Mouse (Mus musculus): ENCODE data around the gene Trmt10c.

DNA sequence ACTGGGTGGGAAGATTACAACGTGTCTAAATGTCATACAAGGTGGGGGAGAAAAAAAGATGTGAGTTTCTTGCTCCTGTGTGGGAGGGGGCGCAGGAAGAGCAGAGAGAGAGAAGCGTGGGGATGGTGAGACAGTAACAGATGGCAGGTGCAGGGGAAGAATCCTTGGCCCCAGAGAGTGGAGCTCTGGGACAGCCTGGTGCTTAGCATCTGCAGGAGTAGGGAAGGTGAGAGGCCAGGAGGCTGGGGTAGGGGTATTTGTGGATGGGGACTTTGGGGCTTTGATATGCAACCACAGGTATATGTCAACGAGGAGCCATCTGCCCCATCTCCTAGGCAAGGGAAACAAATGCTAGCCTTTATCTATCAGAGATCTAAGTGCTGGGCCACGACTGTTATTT lies 36.9 kb upstream of the Trmt10c start:
- TF ChIP-seq CTCF (IDR thresholded peaks at IDR 0.05; ENCODE audit: low read depth, low read length), result no peak
- TF ChIP-seq POLR2A (IDR thresholded peaks at IDR 0.05; ENCODE audit: extremely low read depth, insufficient read depth, low read length), result no peak

Data from liver, adult 2 months (tissue).